Mouse (Mus musculus) stomach, embryonic 15.5 days (tissue): Measurements from ENCODE around the gene Epb41. TPM values are rescaled to one million over a fixed set of nuclear protein-coding genes. Genes with fewer than 3 reads are reported as not detected.
A peak's percentile ranks its signal among the peaks of the same experiment; 100 is the strongest.

Experiments used
- ATAC-seq: fragments of 200-750 bp; cut with Nextera tagmentation; 2 replicates; pipeline ENCODE4 v1.8.0; 2017; ENCODE audit warnings: low read depth, moderate number of reproducible peaks, moderate TSS enrichment; ENCODE audit not compliant: insufficient read depth, low FRiP score
- H3K27ac ChIP-seq: fragments of 300-500 bp; sonication (generic); 2 replicates; pipeline ENCODE4 v1.5.1; 2015; ENCODE audit warnings: mild to moderate bottlenecking, inconsistent platforms
- H3K27me3 ChIP-seq: fragments of 300-500 bp; sonication (generic); replicated peaks from 2 replicates; pipeline ENCODE4 v1.6.1; 2015; ENCODE audit warnings: inconsistent platforms
- H3K36me3 ChIP-seq: fragments of 300-500 bp; sonication (generic); 2 replicates; pipeline ENCODE4 v1.6.1; 2015; ENCODE audit warnings: inconsistent platforms
- H3K4me1 ChIP-seq: fragments of 300-500 bp; sonication (generic); 2 replicates; pipeline ENCODE4 v1.6.1; 2015; ENCODE audit warnings: inconsistent platforms
- H3K4me2 ChIP-seq: fragments of 300-500 bp; sonication (generic); 2 replicates; pipeline ENCODE4 v1.6.1; 2015; ENCODE audit warnings: mild to moderate bottlenecking, inconsistent platforms
- H3K4me3 ChIP-seq: fragments of 300-500 bp; sonication (generic); replicated peaks from 2 replicates; pipeline ENCODE4 v1.5.1; 2015; ENCODE audit warnings: inconsistent platforms
- H3K9ac ChIP-seq: fragments of 300-500 bp; sonication (generic); 2 replicates; pipeline ENCODE4 v1.6.1; 2015; ENCODE audit warnings: inconsistent platforms
- H3K9me3 ChIP-seq: fragments of 300-500 bp; sonication (generic); 2 replicates; pipeline ENCODE4 v1.6.1; 2016; ENCODE audit warnings: inconsistent platforms
- WGBS: fragments of 180-500 bp; shearing (Covaris S2); methylation state at CpG from one replicate; pipeline ENCODE4 v1.1.7; 2015; 5-methylcytosine and 5-hydroxymethylcytosine counted together
- polyA plus RNA-seq: library from polyadenylated mRNA; unstranded; fragments of >200 nt; fragmentation: Nextera tagmentation; extraction: Ambion mirVana; gene quantifications from 2 replicates; pipeline ENCODE4 v1.2.1, GENCODE M21; 2015

Gene Epb41
- polyA plus RNA-seq, 1 experiment from 2014 or later = 57.8 TPM

DNA sequence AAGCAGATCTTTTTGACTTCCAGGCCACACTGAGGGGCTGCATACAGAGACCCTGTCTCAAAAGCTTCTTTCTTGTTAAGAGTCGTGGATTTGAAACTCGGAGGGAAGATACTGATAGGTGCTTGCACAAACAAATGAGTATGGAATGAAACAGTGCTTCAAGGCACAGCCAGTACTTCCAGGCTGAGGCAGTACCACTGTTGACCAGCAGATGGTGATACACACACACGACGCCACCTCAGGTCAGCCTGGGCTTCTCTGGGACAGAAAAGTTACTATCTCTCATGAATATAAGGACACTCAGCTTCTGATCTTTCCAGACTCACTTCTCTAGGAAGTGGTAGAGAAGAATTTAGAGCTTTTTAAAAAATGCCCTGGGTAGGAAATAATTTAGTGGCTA, 97.9 kb downstream of the Epb41 start:
- Histone ChIP-seq H3K27ac (no peak overlapping the region), H3K4me3 (no peak overlapping the region), H3K4me1 (no peaks in the 10 kb centered on the region), H3K9me3 (no peaks in the 10 kb centered on the region), H3K36me3 (peaks cover 14% of the 10 kb centered on the region; the same call in 1 of the 2 replicates), H3K4me2 (no peak overlapping the region), H3K27me3 (no peaks in the 10 kb centered on the region), H3K9ac (no peak overlapping the region)
- ATAC-seq = no peak; the same call in 1 of the 2 replicates
- 13% methylated on average over 4 of the region's 4 CpGs for WGBS

DNA sequence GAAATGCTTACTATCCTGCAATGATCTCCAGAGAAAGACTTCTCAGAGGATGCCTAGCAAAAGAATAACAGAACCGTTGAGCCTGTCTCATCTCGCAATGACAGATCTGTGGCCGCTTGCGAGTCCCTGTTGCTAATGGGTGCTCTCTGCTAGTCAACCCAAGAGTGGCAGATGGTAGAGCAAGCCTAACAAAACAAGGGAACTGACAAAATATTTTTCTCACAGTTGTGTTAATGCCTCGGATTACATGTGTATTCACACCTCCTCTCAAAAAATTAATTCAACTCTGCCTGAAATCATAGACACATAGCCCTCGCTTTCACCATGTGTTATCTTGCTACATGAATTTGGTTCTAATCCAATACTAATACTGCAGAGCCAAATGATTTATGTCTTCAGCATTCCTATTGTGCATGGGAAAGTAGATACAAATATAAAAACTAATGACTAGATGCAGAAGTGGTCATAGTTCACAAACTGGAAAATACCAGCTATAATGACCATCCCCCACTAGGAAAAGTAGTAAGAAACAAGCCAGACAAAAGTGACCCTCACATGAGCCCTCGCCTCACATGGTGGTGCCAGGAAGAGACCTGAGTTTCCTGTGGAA, 104.8 kb downstream of the Epb41 start:
- H3K36me3 ChIP-seq = peaks cover 26% of the 10 kb centered on the region
- ATAC-seq = no peak
- 72% methylated on average over 7 of the region's 7 CpGs for WGBS
- H3K4me3 ChIP-seq = no peak overlapping the region
- no peak overlapping the region for H3K9ac ChIP-seq
- H3K4me2 ChIP-seq = no peak overlapping the region
- H3K9me3 ChIP-seq = no peaks in the 10 kb centered on the region
- H3K27ac ChIP-seq = no peak overlapping the region
- no peaks in the 10 kb centered on the region for H3K4me1 ChIP-seq
- H3K27me3 ChIP-seq = no peaks in the 10 kb centered on the region

DNA sequence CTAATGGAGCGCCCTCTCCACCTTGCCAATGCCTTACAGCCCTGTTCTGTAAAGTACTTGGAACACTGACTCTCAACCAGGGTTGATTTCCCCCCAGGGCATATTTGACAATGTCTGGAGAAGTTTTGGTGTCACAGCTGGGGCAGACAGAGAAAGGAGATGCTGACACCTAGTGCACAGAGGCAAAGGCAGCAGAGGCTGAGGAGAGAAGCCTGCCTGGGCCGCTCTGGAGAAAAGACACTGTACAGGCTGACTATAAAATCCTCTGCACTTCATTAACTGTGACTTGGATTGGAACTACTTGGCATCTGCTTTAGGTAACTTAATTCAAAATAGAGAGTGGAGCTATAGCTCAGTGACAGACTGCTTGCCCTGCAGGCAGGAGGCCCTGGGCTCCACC, 106.2 kb downstream of the Epb41 start:
- 91% methylated on average over 2 of the region's 2 CpGs for whole genome bisulfite sequencing
- H3K36me3 ChIP-seq = peaks cover 24% of the 10 kb centered on the region; the same call in 1 of the 2 replicates

DNA sequence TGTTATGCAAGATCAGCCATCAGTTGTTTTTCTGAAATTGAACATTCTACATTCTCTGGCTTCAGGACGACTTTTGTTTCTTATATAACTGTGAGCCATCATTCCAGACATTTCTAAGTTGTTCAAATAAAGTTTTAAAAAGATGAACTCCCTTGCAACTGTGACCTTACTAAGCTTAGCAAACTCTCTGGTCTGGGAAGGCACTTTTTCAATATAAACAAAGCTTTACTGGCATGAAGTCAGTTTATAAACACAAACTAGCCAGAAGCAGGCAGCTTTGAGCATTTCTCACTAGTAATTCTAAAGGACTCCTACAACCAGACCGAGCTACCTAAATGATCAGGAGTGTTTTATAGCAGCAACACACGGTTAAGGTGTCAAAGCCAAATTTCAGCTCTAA, 118.0 kb downstream of the Epb41 start:
- no peak overlapping the region for H3K9ac ChIP-seq
- no peaks in the 10 kb centered on the region for H3K4me1 ChIP-seq
- H3K36me3 ChIP-seq = 0 out of 2 replicates have a peak, but pooled peaks cover 4% of the 10 kb centered on the region
- H3K27me3 ChIP-seq = no peaks in the 10 kb centered on the region
- no peaks in the 10 kb centered on the region for H3K9me3 ChIP-seq
- ATAC-seq = no peak
- H3K4me2 ChIP-seq = no peak overlapping the region
- WGBS = 55% methylated on average over 3 of the region's 3 CpGs
- H3K27ac ChIP-seq = no peak overlapping the region
- no peak overlapping the region for H3K4me3 ChIP-seq

More for the DNA sequence above, 106.2 kb downstream of the Epb41 start:
- Histone ChIP-seq H3K9ac (no peak overlapping the region), H3K27me3 (no peaks in the 10 kb centered on the region), H3K27ac (no peak overlapping the region), H3K4me3 (no peak overlapping the region), H3K9me3 (no peaks in the 10 kb centered on the region), H3K4me1 (no peaks in the 10 kb centered on the region), H3K4me2 (no peak overlapping the region)
- no peak for ATAC-seq

DNA sequence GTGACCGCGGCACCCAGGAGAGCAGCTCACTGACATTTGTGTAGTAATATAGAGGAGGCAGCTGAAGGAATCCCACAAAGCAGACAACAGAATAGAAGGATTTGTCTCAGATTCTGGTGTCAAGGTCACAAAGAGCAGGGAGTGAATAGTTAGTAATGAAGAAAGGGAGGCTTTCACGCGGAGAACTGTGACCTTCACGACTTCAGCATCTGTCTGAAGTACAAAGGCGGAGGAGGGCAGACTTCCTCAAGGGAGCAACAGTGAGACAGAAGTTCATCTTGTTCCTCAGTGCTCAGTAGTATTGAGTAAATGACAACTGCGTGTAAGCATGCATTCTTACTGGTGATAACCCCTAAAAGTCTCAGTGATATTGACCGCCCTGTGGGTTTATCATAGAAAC, 124.5 kb downstream of the Epb41 start:
- H3K9ac ChIP-seq = no peak overlapping the region
- ATAC-seq = no peak
- H3K27ac ChIP-seq = no peak overlapping the region

DNA sequence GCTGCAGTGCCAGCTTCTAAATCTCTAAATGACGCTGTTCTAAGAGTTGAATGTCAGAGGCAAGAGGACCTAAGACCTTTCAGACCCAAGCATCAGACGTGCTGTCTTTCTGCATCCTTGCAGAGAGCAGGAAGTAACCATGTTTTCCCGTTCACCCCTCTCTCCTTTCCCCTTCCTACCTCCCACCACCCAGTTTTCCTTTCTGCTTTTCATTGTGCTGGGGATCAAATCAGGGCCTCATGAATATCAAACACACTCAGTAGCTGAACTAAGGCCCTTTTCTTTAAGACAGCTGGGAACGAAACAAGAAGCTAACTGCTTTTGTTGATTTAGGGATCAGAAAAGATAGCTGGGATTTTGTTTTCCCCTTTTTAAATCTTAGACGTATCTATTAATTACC, 125.2 kb downstream of the Epb41 start:
- H3K36me3 ChIP-seq = no peaks in the 10 kb centered on the region
- H3K27me3 ChIP-seq = no peaks in the 10 kb centered on the region
- no peak overlapping the region for H3K4me2 ChIP-seq
- no peak overlapping the region for H3K4me3 ChIP-seq
- 41% methylated on average over 5 of the region's 5 CpGs for WGBS
- no peak for ATAC-seq
- no peak overlapping the region for H3K9ac ChIP-seq
- no peaks in the 10 kb centered on the region for H3K4me1 ChIP-seq
- H3K27ac ChIP-seq = no peak overlapping the region
- no peaks in the 10 kb centered on the region for H3K9me3 ChIP-seq

More for the DNA sequence above, 124.5 kb downstream of the Epb41 start:
- Histone ChIP-seq H3K36me3 (no peaks in the 10 kb centered on the region), H3K27me3 (no peaks in the 10 kb centered on the region), H3K4me3 (no peak overlapping the region), H3K4me1 (no peaks in the 10 kb centered on the region), H3K9me3 (no peaks in the 10 kb centered on the region), H3K4me2 (no peak overlapping the region)
- WGBS = 67% methylated on average over 8 of the region's 8 CpGs

DNA sequence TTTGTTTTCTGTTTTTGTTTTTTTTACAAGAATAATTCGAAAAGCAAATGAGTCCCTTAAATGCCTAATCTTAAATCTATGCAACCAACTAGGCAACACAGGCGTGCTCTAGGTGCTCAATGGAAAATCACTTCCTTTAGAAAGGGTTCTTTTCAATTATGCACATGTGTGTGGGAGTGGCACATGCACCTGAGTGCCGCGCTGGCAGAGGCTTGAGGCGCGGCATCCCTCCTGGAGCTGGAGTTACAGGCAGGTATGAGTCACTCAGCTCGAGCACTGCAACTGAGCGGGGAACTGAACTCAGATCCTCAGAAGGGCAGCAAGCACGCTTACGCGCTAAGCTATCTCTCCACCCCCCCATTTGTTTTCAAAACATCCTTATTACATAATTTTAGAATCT, 127.3 kb downstream of the Epb41 start:
- 0 out of 2 replicates have a peak, but pooled peaks have one; percentile 35 for ATAC-seq
- no peak overlapping the region for H3K9ac ChIP-seq
- no peaks in the 10 kb centered on the region for H3K4me1 ChIP-seq
- H3K9me3 ChIP-seq = no peaks in the 10 kb centered on the region
- H3K4me3 ChIP-seq = no peak overlapping the region
- H3K4me2 ChIP-seq = no peak overlapping the region
- WGBS = 83% methylated on average over 11 of the region's 11 CpGs
- H3K27ac ChIP-seq = no peak overlapping the region
- H3K36me3 ChIP-seq = no peaks in the 10 kb centered on the region
- H3K27me3 ChIP-seq = no peaks in the 10 kb centered on the region

DNA sequence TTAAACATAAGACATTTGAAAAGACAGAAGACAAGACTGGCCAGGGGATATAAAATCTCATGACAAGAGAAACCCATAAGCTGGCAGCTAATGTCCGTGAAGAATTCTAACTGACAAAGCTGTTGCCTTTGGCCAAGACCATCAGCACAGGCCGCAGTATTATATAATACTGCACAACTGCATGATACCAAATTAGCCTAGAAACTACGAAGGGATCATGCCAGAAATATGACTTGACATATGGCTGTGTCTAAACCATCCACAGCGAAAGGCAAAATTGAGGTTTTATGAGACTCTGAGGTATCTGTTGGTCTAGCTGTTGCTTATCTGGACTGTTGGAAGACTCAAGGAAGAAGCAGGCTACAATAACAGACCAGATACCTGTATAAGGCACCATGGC, 134.3 kb downstream of the Epb41 start:
- no peak overlapping the region for H3K4me3 ChIP-seq
- no peaks in the 10 kb centered on the region for H3K9me3 ChIP-seq
- no peak overlapping the region for H3K4me2 ChIP-seq
- WGBS = 93% methylated on average over 4 of the region's 4 CpGs
- no peak overlapping the region for H3K27ac ChIP-seq
- no peak overlapping the region for H3K9ac ChIP-seq
- no peak for ATAC-seq
- H3K4me1 ChIP-seq = no peaks in the 10 kb centered on the region
- no peaks in the 10 kb centered on the region for H3K27me3 ChIP-seq
- no peaks in the 10 kb centered on the region for H3K36me3 ChIP-seq

DNA sequence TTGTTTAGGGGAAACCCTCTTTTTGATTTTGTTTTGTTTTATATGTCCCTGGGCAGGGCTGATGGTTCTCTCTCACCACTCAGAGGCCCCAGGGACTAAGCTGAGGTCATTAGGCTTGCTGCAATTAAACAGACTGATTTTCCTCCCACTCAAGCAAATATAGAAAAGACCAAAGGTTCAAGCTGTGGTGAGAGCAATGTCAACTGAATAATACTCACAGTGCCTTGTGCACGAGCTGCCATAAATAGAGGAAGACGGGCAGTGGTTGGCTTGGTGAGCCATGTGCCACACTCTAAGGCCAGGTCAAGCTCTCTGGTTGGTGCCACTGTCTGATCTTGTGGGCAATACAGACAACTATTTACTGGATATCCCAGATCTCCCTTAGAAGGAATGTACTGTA, 135.7 kb downstream of the Epb41 start:
- no peak overlapping the region for H3K4me2 ChIP-seq
- no peaks in the 10 kb centered on the region for H3K9me3 ChIP-seq
- no peaks in the 10 kb centered on the region for H3K4me1 ChIP-seq
- H3K4me3 ChIP-seq = no peak overlapping the region
- 79% methylated on average over 2 of the region's 2 CpGs for WGBS
- H3K9ac ChIP-seq = no peak overlapping the region
- no peaks in the 10 kb centered on the region for H3K27me3 ChIP-seq
- 0 out of 2 replicates have a peak, but pooled peaks cover 7% of the 10 kb centered on the region for H3K36me3 ChIP-seq
- no peak overlapping the region for H3K27ac ChIP-seq
- ATAC-seq = no peak

DNA sequence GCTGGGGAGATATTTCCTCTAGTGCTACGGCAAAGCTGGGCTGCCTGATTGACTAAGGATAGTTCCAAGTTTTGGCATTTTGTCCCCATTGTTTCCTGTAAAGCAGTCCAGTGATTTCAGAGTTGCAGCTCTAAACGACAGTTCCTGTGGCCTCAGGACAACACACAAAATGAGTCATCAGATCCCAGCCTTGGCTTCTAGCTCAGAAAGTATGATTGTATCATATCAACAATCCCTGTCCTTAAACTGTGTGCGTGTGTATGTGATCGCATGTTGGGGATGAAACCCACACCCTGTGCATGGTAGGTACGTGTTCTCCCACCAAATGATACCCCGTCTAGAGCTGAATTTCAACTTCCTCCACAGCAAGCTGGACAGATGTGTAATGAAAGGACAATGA, 146.0 kb downstream of the Epb41 start:
- H3K27me3 ChIP-seq = no peaks in the 10 kb centered on the region
- no peak overlapping the region for H3K4me2 ChIP-seq
- no peak overlapping the region for H3K4me3 ChIP-seq
- H3K27ac ChIP-seq = no peak overlapping the region
- H3K36me3 ChIP-seq = peaks cover 14% of the 10 kb centered on the region
- 81% methylated on average over 6 of the region's 6 CpGs for WGBS
- peaks cover 4% of the 10 kb centered on the region; the same call in 1 of the 2 replicates for H3K4me1 ChIP-seq
- ATAC-seq = no peak
- H3K9ac ChIP-seq = no peak overlapping the region
- H3K9me3 ChIP-seq = no peaks in the 10 kb centered on the region

DNA sequence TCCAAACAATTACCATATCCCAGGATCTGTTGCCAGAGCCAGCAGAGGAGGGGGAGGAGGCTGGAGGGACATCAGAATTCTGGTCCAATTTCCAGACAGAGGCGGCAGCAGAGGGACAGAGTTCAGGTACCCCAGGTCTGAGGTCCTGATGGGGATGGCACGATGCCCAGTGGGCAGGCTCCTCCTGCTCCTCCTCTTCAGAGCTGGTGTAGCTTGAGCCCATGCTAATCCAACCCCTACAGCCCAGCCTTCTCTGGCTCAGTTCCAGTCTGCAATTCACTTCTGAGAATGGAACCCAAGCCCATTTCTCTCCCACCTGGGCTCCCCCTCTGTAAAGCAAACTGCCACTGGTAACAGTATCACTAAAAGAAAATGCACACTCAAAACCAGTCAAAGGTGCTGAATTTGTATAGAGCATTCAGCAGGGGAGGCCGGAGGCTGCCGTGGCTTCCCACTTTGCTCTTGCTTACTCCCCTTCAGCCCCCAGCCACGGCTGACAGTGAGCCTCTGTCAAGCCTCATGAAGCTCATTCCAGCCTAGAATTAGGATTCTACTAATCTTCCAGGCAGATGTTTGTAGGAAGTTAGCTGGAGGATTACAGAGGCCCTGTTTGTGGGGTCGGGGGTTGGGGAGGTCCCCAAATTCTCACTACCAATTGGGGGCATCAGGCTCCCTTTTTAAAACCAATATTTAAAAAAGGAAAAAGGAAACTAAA, 150.9 kb downstream of the Epb41 start:
- Histone ChIP-seq H3K9me3 (no peaks in the 10 kb centered on the region), H3K27ac (no peak overlapping the region), H3K4me3 (no peak overlapping the region), H3K4me1 (peaks cover 30% of the 10 kb centered on the region), H3K4me2 (no peak overlapping the region), H3K27me3 (peaks cover 23% of the 10 kb centered on the region), H3K9ac (no peak overlapping the region), H3K36me3 (peaks cover 5% of the 10 kb centered on the region)
- WGBS = 65% methylated on average over 6 of the region's 6 CpGs
- no peak for ATAC-seq

DNA sequence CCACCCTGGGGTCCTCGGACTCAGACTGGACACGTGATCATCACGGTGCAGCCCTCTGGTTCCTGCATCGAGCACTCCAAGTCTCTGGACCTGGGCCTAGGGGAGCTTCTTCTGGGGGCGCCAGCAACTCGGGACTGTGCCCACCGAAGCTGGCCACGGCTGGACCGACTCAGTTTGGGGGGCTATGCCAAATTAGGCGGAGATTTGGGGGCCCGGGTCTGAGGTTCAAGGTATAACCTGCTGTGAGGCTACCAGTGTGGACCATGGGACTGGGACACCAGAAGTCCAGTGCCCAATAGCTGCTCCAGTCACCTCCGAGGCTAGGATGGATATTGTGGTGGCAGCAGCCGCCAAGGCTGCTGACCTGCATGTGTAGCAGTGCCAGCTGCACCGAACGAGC, 152.7 kb downstream of the Epb41 start:
- Histone ChIP-seq H3K4me3 (peak overlapping the region; percentile 61), H3K27ac (no peak overlapping the region), H3K9me3 (no peaks in the 10 kb centered on the region), H3K4me2 (peak overlapping the region; percentile 93), H3K9ac (no peak overlapping the region), H3K27me3 (peaks cover 25% of the 10 kb centered on the region), H3K4me1 (peaks cover 38% of the 10 kb centered on the region), H3K36me3 (no peaks in the 10 kb centered on the region)
- no peak for ATAC-seq
- 63% methylated on average over 15 of the region's 15 CpGs for WGBS
